Mouse (Mus musculus) embryonic facial prominence, embryonic 10.5 days (tissue): ENCODE results near the gene Map2k3. TPM values are rescaled to one million over a fixed set of nuclear protein-coding genes. Genes with fewer than 3 reads are reported as not detected.
A peak's percentile ranks its signal among the peaks of the same experiment; 100 is the strongest.

Experiments used
- DNase-seq: peaks from one replicate; pipeline ENCODE4 v3.0.0-alpha.2; 2017; ENCODE audit warnings: low spot score
- H3K27ac ChIP-seq: fragments of 300-500 bp; sonication (generic); replicated peaks from 2 replicates; pipeline ENCODE4 v1.5.1; 2016; ENCODE audit warnings: mild to moderate bottlenecking
- H3K27me3 ChIP-seq: fragments of 300-500 bp; sonication (generic); replicated peaks from 2 replicates; pipeline ENCODE4 v1.6.1; 2016; ENCODE audit warnings: low read depth, mild to moderate bottlenecking; ENCODE audit not compliant: poor library complexity, severe bottlenecking
- H3K36me3 ChIP-seq: fragments of 300-500 bp; sonication (generic); replicated peaks from 2 replicates; pipeline ENCODE4 v1.6.1; 2016; ENCODE audit warnings: mild to moderate bottlenecking, moderate library complexity
- H3K4me1 ChIP-seq: fragments of 300-500 bp; sonication (generic); 2 replicates; pipeline ENCODE4 v1.6.1; 2016
- H3K4me3 ChIP-seq: fragments of 300-500 bp; sonication (generic); 2 replicates; pipeline ENCODE4 v1.5.1; 2016; ENCODE audit warnings: mild to moderate bottlenecking, moderate library complexity
- H3K9me3 ChIP-seq: fragments of 300-500 bp; sonication (generic); 2 replicates; pipeline ENCODE4 v1.6.1; 2016; ENCODE audit warnings: mild to moderate bottlenecking
- WGBS: fragments of 180-500 bp; shearing (Covaris S2); methylation state at CpG from one replicate; pipeline ENCODE4 v1.1.7; 2016; 5-methylcytosine and 5-hydroxymethylcytosine counted together
- polyA plus RNA-seq: library from polyadenylated mRNA; unstranded; fragments of >200 nt; fragmentation: Nextera tagmentation; extraction: Ambion mirVana; gene quantifications from 2 replicates; pipeline ENCODE4 v1.2.1, GENCODE M21; 2016

The Map2k3 gene
- polyA plus RNA-seq, 1 experiment from 2014 or later: 87.1 TPM

GRCm38 (mm10) chr11:60931282-60931868, 458 bp upstream of the Map2k3 start:
- DNase-seq: no peak
- H3K4me1 ChIP-seq: peaks cover 62% of the 10 kb centered on the region
- peak overlapping the region; percentile 89 for H3K4me3 ChIP-seq
- no peaks in the 10 kb centered on the region for H3K9me3 ChIP-seq
- H3K36me3 ChIP-seq: peaks cover 14% of the 10 kb centered on the region; the same call in 1 of the 2 replicates
- WGBS: 3% methylated on average over 30 of the region's 30 CpGs
- peaks cover 8% of the 10 kb centered on the region; the same call in 1 of the 2 replicates for H3K27me3 ChIP-seq
- peak overlapping the region; percentile 90 for H3K27ac ChIP-seq

- Histone ChIP-seq H3K27ac (peak overlapping the region; percentile 90), H3K36me3 (peaks cover 14% of the 10 kb centered on the region; the same call in 1 of the 2 replicates), H3K9me3 (no peaks in the 10 kb centered on the region), H3K4me1 (peaks cover 56% of the 10 kb centered on the region), H3K27me3 (peaks cover 8% of the 10 kb centered on the region; the same call in 1 of the 2 replicates), H3K4me3 (peak overlapping the region; percentile 89)
- WGBS: 10% methylated on average over 7 of the region's 7 CpGs
- DNase-seq: no peak
Observed at GRCm38 (mm10) chr11:60932503-60933020, 729 bp downstream of the Map2k3 start.

DNA sequence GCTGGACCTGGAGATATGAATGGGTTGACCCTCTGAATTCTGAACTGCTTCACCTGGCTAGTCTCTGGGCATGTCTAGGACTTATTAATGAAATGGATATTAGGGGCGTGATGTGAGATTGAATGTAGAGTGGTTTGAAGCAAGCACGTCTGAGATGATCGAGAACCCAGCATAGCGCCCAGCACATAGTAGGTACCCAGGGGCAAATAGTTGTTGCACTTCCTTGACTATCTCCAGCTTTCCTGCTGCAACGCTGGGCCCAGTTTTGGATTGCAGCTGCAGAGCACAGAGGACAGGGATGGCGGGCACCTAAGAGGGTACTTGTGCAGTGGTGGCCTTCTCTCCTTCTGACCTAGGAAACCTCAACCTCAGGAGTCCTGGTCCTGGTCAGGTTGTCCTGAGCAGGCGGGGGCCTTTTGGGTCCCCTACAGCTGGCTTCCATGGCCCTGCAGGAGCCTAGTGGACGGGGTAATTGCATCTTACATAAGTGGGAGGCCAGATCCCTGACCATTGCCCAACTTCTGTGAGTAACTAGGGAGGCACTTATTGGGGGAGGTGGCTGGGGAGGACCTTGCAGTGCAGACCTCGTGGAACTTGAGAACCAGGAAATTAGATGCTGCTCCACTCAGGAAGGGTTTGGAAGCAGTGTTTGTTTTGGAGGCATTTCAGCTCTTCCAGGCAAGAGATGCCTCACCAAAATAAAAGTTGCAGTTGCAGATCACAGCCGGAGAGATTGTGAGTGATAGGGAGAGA, 1.5 kb downstream of the Map2k3 start:
- WGBS: 79% methylated on average over 10 of the region's 10 CpGs
- peaks cover 22% of the 10 kb centered on the region for H3K36me3 ChIP-seq
- peaks cover 49% of the 10 kb centered on the region for H3K4me1 ChIP-seq
- H3K4me3 ChIP-seq: peak overlapping the region; percentile 89
- DNase-seq: no peak
- H3K27me3 ChIP-seq: peaks cover 8% of the 10 kb centered on the region; the same call in 1 of the 2 replicates
- H3K9me3 ChIP-seq: no peaks in the 10 kb centered on the region
- H3K27ac ChIP-seq: peak overlapping the region; percentile 36; the same call in 1 of the 2 replicates

- Histone ChIP-seq H3K27ac (no peak overlapping the region), H3K4me1 (peaks cover 56% of the 10 kb centered on the region), H3K4me3 (no peak overlapping the region), H3K9me3 (no peaks in the 10 kb centered on the region), H3K36me3 (peaks cover 32% of the 10 kb centered on the region), H3K27me3 (peaks cover 8% of the 10 kb centered on the region; the same call in 1 of the 2 replicates)
- DNase-seq: no peak
- 86% methylated on average over 2 of the region's 2 CpGs for WGBS
Observed at GRCm38 (mm10) chr11:60934795-60935194, 3.0 kb downstream of the Map2k3 start.

- H3K36me3 ChIP-seq: peaks cover 36% of the 10 kb centered on the region
- 0 out of 2 replicates have a peak overlapping the region, but pooled peaks have one; percentile 6 for H3K4me3 ChIP-seq
- WGBS: 85% methylated on average over 7 of the region's 7 CpGs
- peaks cover 54% of the 10 kb centered on the region for H3K4me1 ChIP-seq
- no peak for DNase-seq
- H3K9me3 ChIP-seq: no peaks in the 10 kb centered on the region
- no peak overlapping the region for H3K27ac ChIP-seq
- peaks cover 5% of the 10 kb centered on the region; the same call in 1 of the 2 replicates for H3K27me3 ChIP-seq
Observed at GRCm38 (mm10) chr11:60935326-60935974, 3.6 kb downstream of the Map2k3 start.

DNA sequence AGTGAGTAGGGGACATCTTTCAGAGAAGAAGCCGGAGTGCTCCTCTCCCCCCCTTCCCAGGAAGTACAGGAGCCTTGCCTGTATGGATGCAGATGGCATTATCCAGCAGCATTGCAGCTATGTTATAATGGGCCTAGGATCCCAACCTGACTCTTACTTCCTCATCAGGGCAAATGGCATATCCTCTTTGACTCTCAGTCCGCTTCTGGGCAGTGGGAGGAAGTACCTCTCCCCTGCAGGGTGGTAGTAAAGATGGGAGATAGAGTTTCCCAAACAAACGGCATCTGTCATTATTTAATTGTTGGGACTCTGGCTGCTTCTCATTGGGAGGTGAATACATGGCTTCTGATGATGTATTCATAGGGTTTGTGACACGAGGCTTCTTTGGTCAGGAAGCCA, 4.1 kb downstream of the Map2k3 start:
- Histone ChIP-seq H3K4me1 (peaks cover 54% of the 10 kb centered on the region), H3K9me3 (no peaks in the 10 kb centered on the region), H3K36me3 (peaks cover 39% of the 10 kb centered on the region), H3K4me3 (no peak overlapping the region), H3K27me3 (no peaks in the 10 kb centered on the region), H3K27ac (no peak overlapping the region)
- DNase-seq: no peak
- WGBS: 77% methylated on average over 4 of the region's 4 CpGs

- WGBS: 87% methylated on average over 3 of the region's 3 CpGs
- no peak for DNase-seq
- no peaks in the 10 kb centered on the region for H3K9me3 ChIP-seq
- H3K4me3 ChIP-seq: no peak overlapping the region
- no peak overlapping the region for H3K27ac ChIP-seq
- no peaks in the 10 kb centered on the region for H3K27me3 ChIP-seq
- H3K36me3 ChIP-seq: peaks cover 49% of the 10 kb centered on the region
- H3K4me1 ChIP-seq: peaks cover 54% of the 10 kb centered on the region
Observed at GRCm38 (mm10) chr11:60937611-60938010, 5.8 kb downstream of the Map2k3 start.

DNA sequence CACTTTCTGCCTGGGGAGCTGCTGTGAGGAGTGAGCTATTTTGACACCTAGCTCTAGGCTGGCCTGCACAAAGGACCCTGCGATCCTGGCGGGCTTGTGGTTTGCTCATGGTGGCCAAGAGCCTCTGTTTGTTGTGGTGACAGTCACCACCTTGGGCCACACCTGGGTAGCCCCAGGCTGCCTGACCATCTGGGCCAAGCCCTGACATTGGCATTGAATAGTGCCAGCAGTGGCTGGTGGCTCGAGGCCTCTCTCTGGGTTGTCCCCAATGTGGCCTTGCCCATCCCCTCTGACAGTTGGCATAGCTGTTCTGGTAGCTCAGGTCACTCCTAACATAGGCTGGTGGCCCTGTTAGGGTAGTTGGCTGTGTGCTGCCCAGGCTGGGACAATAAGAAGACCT, 7.7 kb downstream of the Map2k3 start:
- no peak overlapping the region for H3K4me3 ChIP-seq
- no peaks in the 10 kb centered on the region for H3K9me3 ChIP-seq
- no peaks in the 10 kb centered on the region for H3K27me3 ChIP-seq
- DNase-seq: no peak
- peaks cover 64% of the 10 kb centered on the region for H3K36me3 ChIP-seq
- peaks cover 46% of the 10 kb centered on the region for H3K4me1 ChIP-seq
- WGBS: 88% methylated on average over 3 of the region's 3 CpGs
- H3K27ac ChIP-seq: no peak overlapping the region

DNA sequence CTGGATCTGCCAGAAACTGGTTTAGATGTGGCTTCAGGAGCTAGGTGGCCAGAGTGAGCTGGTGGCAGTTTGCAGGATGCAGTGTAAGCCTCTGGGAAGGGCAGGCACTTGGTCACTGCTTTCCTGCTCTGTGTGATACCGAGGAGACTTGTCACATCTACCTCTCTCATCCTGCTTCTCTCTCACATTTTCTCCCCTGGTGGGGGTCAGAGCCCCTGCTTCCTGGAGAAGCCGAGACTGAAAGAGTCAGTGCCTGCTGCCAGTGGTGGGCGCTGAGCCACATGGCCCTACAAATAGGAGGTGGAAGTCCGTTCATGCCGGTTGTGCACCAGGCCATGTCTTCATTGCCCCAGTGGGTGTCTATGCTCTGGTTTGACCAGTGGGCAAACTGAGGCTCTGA, 8.7 kb downstream of the Map2k3 start:
- Histone ChIP-seq H3K9me3 (no peaks in the 10 kb centered on the region), H3K4me1 (peaks cover 49% of the 10 kb centered on the region), H3K36me3 (peaks cover 65% of the 10 kb centered on the region), H3K27me3 (no peaks in the 10 kb centered on the region), H3K4me3 (no peak overlapping the region), H3K27ac (0 out of 2 replicates have a peak overlapping the region, but pooled peaks have one; percentile 21)
- WGBS: 84% methylated on average over 5 of the region's 5 CpGs
- DNase-seq: no peak

GRCm38 (mm10) chr11:60941370-60941769, 9.5 kb downstream of the Map2k3 start:
- Histone ChIP-seq H3K9me3 (no peaks in the 10 kb centered on the region), H3K27ac (peak overlapping the region; percentile 46; the same call in 1 of the 2 replicates), H3K27me3 (no peaks in the 10 kb centered on the region), H3K4me3 (no peak overlapping the region), H3K36me3 (peaks cover 71% of the 10 kb centered on the region), H3K4me1 (peaks cover 45% of the 10 kb centered on the region)
- DNase-seq: peak; percentile 70
- 63% methylated on average over 9 of the region's 9 CpGs for WGBS

- H3K27me3 ChIP-seq: no peaks in the 10 kb centered on the region
- peaks cover 82% of the 10 kb centered on the region for H3K36me3 ChIP-seq
- no peak overlapping the region for H3K4me3 ChIP-seq
- peaks cover 41% of the 10 kb centered on the region for H3K4me1 ChIP-seq
- no peaks in the 10 kb centered on the region for H3K9me3 ChIP-seq
- no peak for DNase-seq
- H3K27ac ChIP-seq: peak overlapping the region; percentile 46; the same call in 1 of the 2 replicates
- 89% methylated on average over 9 of the region's 9 CpGs for WGBS
Observed at GRCm38 (mm10) chr11:60942263-60943015, 10.6 kb downstream of the Map2k3 start.

GRCm38 (mm10) chr11:60945003-60945402, 13.2 kb downstream of the Map2k3 start:
- Histone ChIP-seq H3K4me1 (peaks cover 35% of the 10 kb centered on the region), H3K9me3 (no peaks in the 10 kb centered on the region), H3K27me3 (no peaks in the 10 kb centered on the region), H3K4me3 (no peak overlapping the region), H3K36me3 (peaks cover 90% of the 10 kb centered on the region), H3K27ac (peak overlapping the region; percentile 30; the same call in 1 of the 2 replicates)
- peak; percentile 15 for DNase-seq
- WGBS: 27% methylated on average over 4 of the region's 4 CpGs
